Mouse (Mus musculus): ENCODE data around the gene Med10. TPM values are rescaled to one million over a fixed set of nuclear protein-coding genes. Genes with fewer than 3 reads are reported as not detected.

The Med10 gene
- total and polyA plus RNA-seq, 3 experiments = 119 to 151 TPM; not detected in 1

DNA sequence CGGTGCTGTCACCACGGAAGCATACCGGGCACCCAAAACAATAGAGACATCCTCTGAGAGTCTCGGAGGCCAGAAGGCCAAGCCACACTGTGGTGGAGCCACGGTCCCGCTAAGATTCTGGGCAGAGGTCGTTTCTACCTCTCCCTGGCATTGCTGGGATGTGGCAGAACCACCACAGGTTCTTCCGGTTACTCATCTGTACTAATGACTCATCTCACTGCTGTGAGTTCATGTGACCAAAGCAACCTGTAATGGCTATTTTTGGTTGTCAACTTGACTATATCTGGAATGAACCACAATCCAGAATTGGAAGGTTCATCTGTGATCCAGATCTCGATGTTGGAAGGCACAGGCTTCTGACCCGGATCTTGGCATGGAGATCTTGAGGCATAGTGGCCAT is 34.0 kb upstream of the Med10 start (continued):
- TF ChIP-seq KAT2A (conservative IDR thresholded peaks at IDR 0.05; ENCODE audit: low read depth, low read length) = no peak

GRCm38 (mm10) chr13:69770538-69771456 is 31.4 kb upstream of the Med10 start:
- TF ChIP-seq ETS1 (IDR thresholded peaks at IDR 0.05; ENCODE audit: low read depth, low read length) (no peak), BHLHE40 (IDR thresholded peaks at IDR 0.05; ENCODE audit: borderline replicate concordance, low read depth, low read length) (no peak), UBTF (IDR thresholded peaks at IDR 0.05; ENCODE audit: borderline replicate concordance, insufficient read depth, low read depth, low read length) (no peak), MAX (IDR thresholded peaks at IDR 0.05; ENCODE audit: low read length) (no peak), MEF2A (IDR thresholded peaks at IDR 0.05; ENCODE audit: extremely low read depth, insufficient replicate concordance, low read depth, low read length, poor library complexity, severe bottlenecking) (no peak), MYC (IDR thresholded peaks at IDR 0.05; ENCODE audit: low read depth, low read length) (no peak), MAFK (IDR thresholded peaks at IDR 0.05; ENCODE audit: borderline replicate concordance, low read depth, low read length) (no peak)
- no peak for DNase-seq (ENCODE audit: low read depth, low spot score)
- H3K27me3 ChIP-seq (ENCODE audit: control insufficient read depth in 1 of 2, insufficient read depth in 2 of 2, low read length in 2 of 2) = no peaks in the 10 kb centered on the region
- H3K9ac ChIP-seq (ENCODE audit: control insufficient read depth, low read depth, low read length, poor library complexity, severe bottlenecking) = no peak overlapping the region
- no peak overlapping the region for H3K4me3 ChIP-seq (ENCODE audit: control insufficient read depth in 1 of 2, insufficient read depth in 1 of 2, low read depth in 2 of 2, low read length in 2 of 2)
- no peaks in the 10 kb centered on the region for H3K4me1 ChIP-seq (ENCODE audit: control insufficient read depth in 1 of 2, insufficient read depth in 2 of 2, low read length in 2 of 2)
- H3K27ac ChIP-seq (ENCODE audit: control insufficient read depth, low read depth, low read length) = no peak overlapping the region
- no peaks in the 10 kb centered on the region for H3K79me2 ChIP-seq (ENCODE audit: control insufficient read depth, insufficient read depth, low read length, poor library complexity)
- no peaks in the 10 kb centered on the region for H3K36me3 ChIP-seq (ENCODE audit: control insufficient read depth in 1 of 2, insufficient read depth in 2 of 2, low read length in 2 of 2)
- H3K9me3 ChIP-seq (replicated peaks; ENCODE audit: insufficient read depth, low read length) = no peaks in the 10 kb centered on the region

DNA sequence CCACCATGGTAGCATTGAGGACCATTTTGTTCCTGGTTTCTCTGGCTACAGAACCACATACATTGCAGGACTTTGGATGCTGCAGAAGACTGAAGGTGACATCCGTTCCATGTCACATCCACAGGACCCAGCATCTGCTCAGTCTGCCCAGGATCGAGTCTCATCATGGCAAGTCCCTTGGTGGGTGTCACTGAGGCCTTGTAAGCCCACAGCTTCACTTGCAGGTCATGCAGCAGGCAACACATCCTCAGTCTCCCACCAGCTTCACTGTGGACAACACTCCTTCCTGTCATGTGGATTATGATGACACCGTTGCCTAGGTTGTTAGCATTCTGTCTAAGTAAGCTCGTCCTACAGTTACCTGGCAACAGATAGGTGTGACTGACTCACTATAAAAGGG is 29.8 kb upstream of the Med10 start:
- Histone ChIP-seq H3K9ac (ENCODE audit: control insufficient read depth, low read depth, low read length, poor library complexity, severe bottlenecking) (no peak overlapping the region), H3K4me3 (ENCODE audit: control insufficient read depth in 1 of 2, insufficient read depth in 1 of 2, low read depth in 2 of 2, low read length in 2 of 2) (no peak overlapping the region), H3K9me3 (replicated peaks; ENCODE audit: insufficient read depth, low read length) (no peaks in the 10 kb centered on the region), H3K27me3 (ENCODE audit: control insufficient read depth in 1 of 2, insufficient read depth in 2 of 2, low read length in 2 of 2) (no peaks in the 10 kb centered on the region), H3K4me1 (ENCODE audit: control insufficient read depth in 1 of 2, insufficient read depth in 2 of 2, low read length in 2 of 2) (no peaks in the 10 kb centered on the region), H3K79me2 (ENCODE audit: control insufficient read depth, insufficient read depth, low read length, poor library complexity) (no peaks in the 10 kb centered on the region), H3K27ac (ENCODE audit: control insufficient read depth, low read depth, low read length) (no peak overlapping the region), H3K36me3 (ENCODE audit: control insufficient read depth in 1 of 2, insufficient read depth in 2 of 2, low read length in 2 of 2) (no peaks in the 10 kb centered on the region)
- TF ChIP-seq MXI1 (IDR thresholded peaks at IDR 0.05; ENCODE audit: low read depth, low read length) = no peak
- TF ChIP-seq TAL1 (IDR thresholded peaks at IDR 0.05; ENCODE audit: low read length) = no peak
- DNase-seq (ENCODE audit: low read depth, low spot score) = no peak

- H3K27ac ChIP-seq (ENCODE audit: control insufficient read depth, low read depth, low read length) = no peak overlapping the region
These were observed 24.0 kb upstream of the Med10 start for GRCm38 (mm10) chr13:69778221-69778620.

More at GRCm38 (mm10) chr13:69778221-69778620, 24.0 kb upstream of the Med10 start:
- no peaks in the 10 kb centered on the region for H3K36me3 ChIP-seq (ENCODE audit: control insufficient read depth in 1 of 2, insufficient read depth in 2 of 2, low read length in 2 of 2)
- DNase-seq (ENCODE audit: low read depth, low spot score) = no peak
- no peak overlapping the region for H3K4me3 ChIP-seq (ENCODE audit: control insufficient read depth in 1 of 2, insufficient read depth in 1 of 2, low read depth in 2 of 2, low read length in 2 of 2)
- no peaks in the 10 kb centered on the region for H3K27me3 ChIP-seq (ENCODE audit: control insufficient read depth in 1 of 2, insufficient read depth in 2 of 2, low read length in 2 of 2)
- no peak overlapping the region for H3K9ac ChIP-seq (ENCODE audit: control insufficient read depth, low read depth, low read length, poor library complexity, severe bottlenecking)
- no peaks in the 10 kb centered on the region for H3K4me1 ChIP-seq (ENCODE audit: control insufficient read depth in 1 of 2, insufficient read depth in 2 of 2, low read length in 2 of 2)
- TF ChIP-seq TAL1 (IDR thresholded peaks at IDR 0.05; ENCODE audit: low read length) (no peak), MXI1 (IDR thresholded peaks at IDR 0.05; ENCODE audit: low read depth, low read length) (no peak), MEF2A (IDR thresholded peaks at IDR 0.05; ENCODE audit: extremely low read depth, insufficient replicate concordance, low read depth, low read length, poor library complexity, severe bottlenecking) (no peak), MAFK (IDR thresholded peaks at IDR 0.05; ENCODE audit: borderline replicate concordance, low read depth, low read length) (no peak), ZMIZ1 (IDR thresholded peaks at IDR 0.05; ENCODE audit: low read depth, low read length) (no peak), RCOR1 (IDR thresholded peaks at IDR 0.05; ENCODE audit: low read depth, low read length) (no peak), NRF1 (IDR thresholded peaks at IDR 0.05; ENCODE audit: insufficient read depth, low read depth, low read length, poor library complexity, severe bottlenecking) (no peak), UBTF (IDR thresholded peaks at IDR 0.05; ENCODE audit: borderline replicate concordance, insufficient read depth, low read depth, low read length) (no peak), MYB (IDR thresholded peaks at IDR 0.05; ENCODE audit: low read depth, low read length) (no peak), BHLHE40 (IDR thresholded peaks at IDR 0.05; ENCODE audit: borderline replicate concordance, low read depth, low read length) (no peak), GATA1 (IDR thresholded peaks at IDR 0.05; ENCODE audit: low read depth, low read length) (no peak), POLR2A (IDR thresholded peaks at IDR 0.05; ENCODE audit: control insufficient read depth in 1 of 2, insufficient read depth in 1 of 2, low read depth in 1 of 2, low read length in 2 of 2, poor library complexity in 1 of 2) (no peak), MYC (IDR thresholded peaks at IDR 0.05; ENCODE audit: low read depth, low read length) (no peak), CHD1 (IDR thresholded peaks at IDR 0.05; ENCODE audit: low read depth, low read length) (no peak), ZNF384 (IDR thresholded peaks at IDR 0.05; ENCODE audit: low read depth, low read length) (no peak), POLR2AphosphoS2 (IDR thresholded peaks at IDR 0.05; ENCODE audit: low read length) (no peak), JUND (IDR thresholded peaks at IDR 0.05; ENCODE audit: low read depth, low read length) (no peak), SIN3A (IDR thresholded peaks at IDR 0.05; ENCODE audit: low read length) (no peak)
- no peaks in the 10 kb centered on the region for H3K79me2 ChIP-seq (ENCODE audit: control insufficient read depth, insufficient read depth, low read length, poor library complexity)
- no peaks in the 10 kb centered on the region for H3K9me3 ChIP-seq (replicated peaks; ENCODE audit: insufficient read depth, low read length)

Data from MEL (cell line).